Mouse (Mus musculus): ENCODE measurements at regions not wholly inside any gene's neighbourhood (a gene's known extent, or its start where the extent isn't known, plus 50 kb on each side); places are given as distances from the start of the nearest gene placed in this dataset.

DNA sequence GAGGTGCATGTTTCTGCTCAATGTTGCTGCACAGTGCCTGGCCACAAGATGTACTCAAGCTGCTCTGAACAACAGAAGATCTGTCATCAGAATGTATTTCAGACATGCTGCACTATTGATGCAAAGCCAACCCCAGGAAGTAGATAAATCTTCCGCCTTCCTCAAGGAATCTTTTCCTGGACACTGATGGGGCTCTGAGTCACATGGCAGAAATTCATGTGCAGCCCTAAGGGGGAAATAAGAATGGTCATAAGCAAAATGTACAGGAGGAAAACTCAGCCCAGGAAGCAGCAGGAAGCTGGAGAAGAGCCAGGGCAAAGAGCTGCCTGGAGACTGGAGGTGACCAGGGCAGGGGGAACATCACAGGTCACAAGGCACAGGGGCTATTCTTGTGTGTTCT is 235.5 kb downstream of the Wnt5a start:
- Histone ChIP-seq H3K27ac (ENCODE audit: low read depth, low read length) (no peak overlapping the region), H3K9ac (ENCODE audit: low read depth, low read length) (no peak overlapping the region), H3K27me3 (replicated peaks; ENCODE audit: control insufficient read depth, insufficient read depth, low read length) (no peaks in the 10 kb centered on the region), H3K4me1 (replicated peaks; ENCODE audit: control insufficient read depth, insufficient read depth, low read length) (no peaks in the 10 kb centered on the region), H3K4me2 (no peak overlapping the region), H3K36me3 (ENCODE audit: control insufficient read depth, insufficient read depth, low read length) (no peaks in the 10 kb centered on the region), H3K9me3 (ENCODE audit: control insufficient read depth, low read length) (no peaks in the 10 kb centered on the region), H3K4me3 (ENCODE audit: low read depth, low read length) (no peak overlapping the region)
- no peak for ATAC-seq (replicated peaks; ENCODE audit: low FRiP score)
- WGBS, result 79% methylated on average over 1 of the region's 1 CpGs
- DNase-seq (ENCODE audit: low spot score), result no peak

DNA sequence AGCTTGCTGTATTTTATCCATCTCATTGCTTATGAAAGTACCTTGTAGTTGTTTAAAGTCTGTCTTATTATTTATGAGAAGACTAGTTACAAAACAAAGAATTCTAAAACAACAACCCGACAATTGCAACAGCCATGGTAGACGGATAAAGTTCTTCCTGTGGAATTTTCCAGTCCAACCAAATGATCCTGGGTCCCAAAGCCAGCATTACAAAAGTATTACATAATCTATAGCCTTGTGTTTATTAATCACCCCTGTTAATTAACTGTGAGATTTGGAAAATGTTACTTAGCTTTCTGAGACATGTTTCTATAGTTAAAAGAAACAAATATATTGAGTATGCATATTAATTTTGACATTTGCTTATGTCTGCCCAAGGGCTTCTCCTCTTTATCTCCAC is 236.9 kb downstream of the Wnt5a start:
- Histone ChIP-seq H3K27ac (ENCODE audit: low read depth, low read length) (no peak overlapping the region), H3K36me3 (ENCODE audit: control insufficient read depth, insufficient read depth, low read length) (no peaks in the 10 kb centered on the region), H3K9ac (ENCODE audit: low read depth, low read length) (no peak overlapping the region), H3K4me2 (no peak overlapping the region), H3K4me3 (ENCODE audit: low read depth, low read length) (no peak overlapping the region), H3K27me3 (replicated peaks; ENCODE audit: control insufficient read depth, insufficient read depth, low read length) (no peaks in the 10 kb centered on the region), H3K4me1 (replicated peaks; ENCODE audit: control insufficient read depth, insufficient read depth, low read length) (no peaks in the 10 kb centered on the region), H3K9me3 (ENCODE audit: control insufficient read depth, low read length) (no peaks in the 10 kb centered on the region)
- ATAC-seq (replicated peaks; ENCODE audit: low FRiP score), result no peak
- 73% methylated on average over 2 of the region's 2 CpGs for WGBS
- DNase-seq (ENCODE audit: low spot score), result no peak

- no peaks in the 10 kb centered on the region for H3K27me3 ChIP-seq (replicated peaks; ENCODE audit: control insufficient read depth, insufficient read depth, low read length)
- DNase-seq (ENCODE audit: low spot score), result no peak
- no peaks in the 10 kb centered on the region for H3K36me3 ChIP-seq (ENCODE audit: control insufficient read depth, insufficient read depth, low read length)
- H3K4me1 ChIP-seq (replicated peaks; ENCODE audit: control insufficient read depth, insufficient read depth, low read length), result no peaks in the 10 kb centered on the region
- H3K4me2 ChIP-seq, result no peak overlapping the region
- 78% methylated on average over 4 of the region's 4 CpGs for WGBS
- H3K9ac ChIP-seq (ENCODE audit: low read depth, low read length), result no peak overlapping the region
- no peak for ATAC-seq (replicated peaks; ENCODE audit: low FRiP score)
- H3K4me3 ChIP-seq (ENCODE audit: low read depth, low read length), result no peak overlapping the region
- no peaks in the 10 kb centered on the region for H3K9me3 ChIP-seq (ENCODE audit: control insufficient read depth, low read length)
- no peak overlapping the region for H3K27ac ChIP-seq (ENCODE audit: low read depth, low read length)
These were observed 239.1 kb downstream of the Wnt5a start for GRCm38 (mm10) chr14:28743673-28744072.

DNA sequence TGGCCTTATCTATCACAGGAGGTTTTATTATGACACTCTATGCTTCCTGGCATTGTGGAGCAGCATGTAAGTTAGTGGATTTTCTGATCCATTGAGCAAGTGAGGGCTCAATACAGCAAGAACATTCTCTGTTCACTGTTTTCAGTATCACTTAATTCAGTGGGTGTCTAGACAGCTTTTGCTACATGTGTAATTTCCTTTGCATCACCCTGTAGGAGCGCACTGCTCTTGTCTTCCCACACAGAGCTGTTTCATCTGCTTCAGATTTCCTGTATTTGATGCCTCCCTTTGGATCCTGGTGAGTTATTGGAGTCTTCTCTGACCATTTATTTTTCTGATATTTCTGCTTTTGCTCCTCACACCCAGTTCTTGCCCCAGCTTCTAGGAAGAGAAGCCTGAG is 245.8 kb downstream of the Wnt5a start:
- no peaks in the 10 kb centered on the region for H3K9me3 ChIP-seq (ENCODE audit: control insufficient read depth, low read length)
- H3K4me2 ChIP-seq, result no peak overlapping the region
- H3K27ac ChIP-seq (ENCODE audit: low read depth, low read length), result no peak overlapping the region
- H3K27me3 ChIP-seq (replicated peaks; ENCODE audit: control insufficient read depth, insufficient read depth, low read length), result no peaks in the 10 kb centered on the region
- no peaks in the 10 kb centered on the region for H3K36me3 ChIP-seq (ENCODE audit: control insufficient read depth, insufficient read depth, low read length)
- DNase-seq (ENCODE audit: low spot score) (no peak), ATAC-seq (replicated peaks; ENCODE audit: low FRiP score) (no peak)
- H3K4me3 ChIP-seq (ENCODE audit: low read depth, low read length), result no peak overlapping the region
- H3K9ac ChIP-seq (ENCODE audit: low read depth, low read length), result no peak overlapping the region
- H3K4me1 ChIP-seq (replicated peaks; ENCODE audit: control insufficient read depth, insufficient read depth, low read length), result no peaks in the 10 kb centered on the region
- 84% methylated on average over 1 of the region's 1 CpGs for WGBS

DNA sequence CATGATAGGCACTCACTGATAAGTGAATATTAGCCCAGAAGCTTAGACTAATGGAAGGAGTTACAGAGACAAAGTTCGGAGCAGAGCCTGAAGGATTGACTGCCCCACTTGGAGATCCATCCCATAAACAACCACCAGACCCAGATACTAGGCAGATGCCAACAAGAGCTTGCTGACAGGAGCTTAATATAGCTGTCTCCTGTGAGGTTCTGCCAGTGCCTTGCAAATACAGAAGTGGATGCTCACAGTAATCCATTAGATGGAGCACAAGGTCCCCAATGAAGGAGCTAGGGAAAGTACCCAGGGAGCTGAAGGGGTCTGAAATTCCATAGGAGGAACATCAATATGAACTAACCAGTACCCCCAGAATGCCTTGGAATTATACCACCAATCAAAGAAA is 252.8 kb upstream of the Lrtm1 start:
- no peaks in the 10 kb centered on the region for H3K27me3 ChIP-seq (replicated peaks; ENCODE audit: control insufficient read depth, insufficient read depth, low read length)
- H3K4me1 ChIP-seq (replicated peaks; ENCODE audit: control insufficient read depth, insufficient read depth, low read length), result no peaks in the 10 kb centered on the region
- DNase-seq (ENCODE audit: low spot score) (no peak), ATAC-seq (replicated peaks; ENCODE audit: low FRiP score) (no peak)
- no peak overlapping the region for H3K9ac ChIP-seq (ENCODE audit: low read depth, low read length)
- H3K4me2 ChIP-seq, result no peak overlapping the region
- H3K36me3 ChIP-seq (ENCODE audit: control insufficient read depth, insufficient read depth, low read length), result no peaks in the 10 kb centered on the region
- H3K4me3 ChIP-seq (ENCODE audit: low read depth, low read length), result no peak overlapping the region
- H3K9me3 ChIP-seq (ENCODE audit: control insufficient read depth, low read length), result no peaks in the 10 kb centered on the region
- no peak overlapping the region for H3K27ac ChIP-seq (ENCODE audit: low read depth, low read length)
- 71% methylated on average over 1 of the region's 1 CpGs for WGBS

GRCm38 (mm10) chr14:28773068-28773467 is 244.9 kb upstream of the Lrtm1 start:
- no peak overlapping the region for H3K4me3 ChIP-seq (ENCODE audit: low read depth, low read length)
- H3K4me1 ChIP-seq (replicated peaks; ENCODE audit: control insufficient read depth, insufficient read depth, low read length), result no peaks in the 10 kb centered on the region
- no peak overlapping the region for H3K9ac ChIP-seq (ENCODE audit: low read depth, low read length)
- 84% methylated on average over 11 of the region's 11 CpGs for WGBS
- no peaks in the 10 kb centered on the region for H3K36me3 ChIP-seq (ENCODE audit: control insufficient read depth, insufficient read depth, low read length)
- H3K9me3 ChIP-seq (ENCODE audit: control insufficient read depth, low read length), result no peaks in the 10 kb centered on the region
- ATAC-seq (replicated peaks; ENCODE audit: low FRiP score) (no peak), DNase-seq (ENCODE audit: low spot score) (no peak)
- no peaks in the 10 kb centered on the region for H3K27me3 ChIP-seq (replicated peaks; ENCODE audit: control insufficient read depth, insufficient read depth, low read length)
- no peak overlapping the region for H3K27ac ChIP-seq (ENCODE audit: low read depth, low read length)
- no peak overlapping the region for H3K4me2 ChIP-seq

DNA sequence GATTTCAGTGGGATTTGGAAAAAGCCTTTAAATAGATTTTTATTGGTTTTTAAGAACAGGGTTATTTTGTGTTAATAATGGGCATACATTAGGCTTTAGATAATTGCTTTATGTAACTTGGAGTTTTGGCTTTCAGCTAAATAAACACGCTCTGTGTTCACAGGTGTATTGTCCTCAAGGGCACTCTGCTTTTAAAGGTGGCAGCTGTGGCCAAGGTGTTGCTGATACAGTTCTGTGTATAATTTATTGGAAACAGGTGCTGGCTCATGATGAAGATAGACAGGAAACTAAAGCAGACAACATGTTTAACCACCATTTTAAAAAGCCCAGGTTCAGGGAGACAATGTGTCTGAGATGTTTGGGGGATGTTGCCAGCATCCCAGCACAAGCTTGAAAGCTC is 242.3 kb upstream of the Lrtm1 start:
- no peak overlapping the region for H3K4me3 ChIP-seq (ENCODE audit: low read depth, low read length)
- DNase-seq (ENCODE audit: low spot score) (no peak), ATAC-seq (replicated peaks; ENCODE audit: low FRiP score) (no peak)
- no peak overlapping the region for H3K9ac ChIP-seq (ENCODE audit: low read depth, low read length)
- H3K9me3 ChIP-seq (ENCODE audit: control insufficient read depth, low read length), result no peaks in the 10 kb centered on the region
- no peaks in the 10 kb centered on the region for H3K4me1 ChIP-seq (replicated peaks; ENCODE audit: control insufficient read depth, insufficient read depth, low read length)
- no peak overlapping the region for H3K27ac ChIP-seq (ENCODE audit: low read depth, low read length)
- H3K36me3 ChIP-seq (ENCODE audit: control insufficient read depth, insufficient read depth, low read length), result no peaks in the 10 kb centered on the region
- 88% methylated on average over 1 of the region's 1 CpGs for WGBS
- H3K4me2 ChIP-seq, result no peak overlapping the region
- no peaks in the 10 kb centered on the region for H3K27me3 ChIP-seq (replicated peaks; ENCODE audit: control insufficient read depth, insufficient read depth, low read length)

- Histone ChIP-seq H3K4me1 (replicated peaks; ENCODE audit: control insufficient read depth, insufficient read depth, low read length) (no peaks in the 10 kb centered on the region), H3K4me3 (ENCODE audit: low read depth, low read length) (no peak overlapping the region), H3K9me3 (ENCODE audit: control insufficient read depth, low read length) (no peaks in the 10 kb centered on the region), H3K27me3 (replicated peaks; ENCODE audit: control insufficient read depth, insufficient read depth, low read length) (no peaks in the 10 kb centered on the region), H3K4me2 (no peak overlapping the region), H3K27ac (ENCODE audit: low read depth, low read length) (no peak overlapping the region), H3K9ac (ENCODE audit: low read depth, low read length) (no peak overlapping the region), H3K36me3 (ENCODE audit: control insufficient read depth, insufficient read depth, low read length) (no peaks in the 10 kb centered on the region)
- DNase-seq (ENCODE audit: low spot score) (no peak), ATAC-seq (replicated peaks; ENCODE audit: low FRiP score) (no peak)
- WGBS, result 87% methylated on average over 8 of the region's 8 CpGs
These were observed 240.2 kb upstream of the Lrtm1 start for GRCm38 (mm10) chr14:28777791-28778190.

- 90% methylated on average over 7 of the region's 7 CpGs for WGBS
- no peak for DNase-seq (ENCODE audit: low spot score)
These were observed 236.3 kb upstream of the Lrtm1 start for GRCm38 (mm10) chr14:28781660-28782059.

More at GRCm38 (mm10) chr14:28781660-28782059, 236.3 kb upstream of the Lrtm1 start:
- Histone ChIP-seq H3K4me3 (ENCODE audit: low read depth, low read length) (no peak overlapping the region), H3K27me3 (replicated peaks; ENCODE audit: control insufficient read depth, insufficient read depth, low read length) (no peaks in the 10 kb centered on the region), H3K9me3 (ENCODE audit: control insufficient read depth, low read length) (no peaks in the 10 kb centered on the region), H3K36me3 (ENCODE audit: control insufficient read depth, insufficient read depth, low read length) (no peaks in the 10 kb centered on the region), H3K9ac (ENCODE audit: low read depth, low read length) (no peak overlapping the region), H3K4me2 (no peak overlapping the region), H3K4me1 (replicated peaks; ENCODE audit: control insufficient read depth, insufficient read depth, low read length) (no peaks in the 10 kb centered on the region), H3K27ac (ENCODE audit: low read depth, low read length) (no peak overlapping the region)
- no peak for ATAC-seq (replicated peaks; ENCODE audit: low FRiP score)

Measured in liver, embryonic 11.5 days (tissue).